Mouse (Mus musculus) ES-Bruce4 (cell line): Measurements from ENCODE around the gene Limd2. TPM values are rescaled to one million over a fixed set of nuclear protein-coding genes. Genes with fewer than 3 reads are reported as not detected.
"Not testable (repeated sequence)": the region's sequence is repeated elsewhere in the genome, so short reads cannot be mapped to it uniquely, and the experiment has no call there.

ENCODE experiments used
- H3K27ac ChIP-seq: 2 replicates; pipeline ENCODE4 v1.5.1; 2012; ENCODE audit warnings: low read length, inconsistent platforms; ENCODE audit not compliant: insufficient read depth
- H3K27me3 ChIP-seq: 2 replicates; pipeline ENCODE4 v1.6.1; 2012; ENCODE audit warnings: mild to moderate bottlenecking, low read length, inconsistent platforms; ENCODE audit not compliant: control insufficient read depth, poor library complexity, insufficient read depth, severe bottlenecking
- H3K36me3 ChIP-seq: 2 replicates; pipeline ENCODE4 v1.6.1; 2012; ENCODE audit warnings: inconsistent platforms, mild to moderate bottlenecking, low read length, moderate library complexity; ENCODE audit not compliant: control insufficient read depth, poor library complexity, insufficient read depth, severe bottlenecking
- H3K4me1 ChIP-seq: one replicate; pipeline ENCODE4 v1.8.1; 2011; ENCODE audit warnings: low read length; ENCODE audit not compliant: control insufficient read depth, insufficient read depth
- H3K4me3 ChIP-seq: 2 replicates; pipeline ENCODE4 v1.5.1; 2011; ENCODE audit warnings: low read depth, mild to moderate bottlenecking, low read length
- H3K9ac ChIP-seq: 2 replicates; pipeline ENCODE4 v1.6.1; 2012; ENCODE audit warnings: low read depth, mild to moderate bottlenecking, inconsistent platforms; ENCODE audit not compliant: poor library complexity, severe bottlenecking
- H3K9me3 ChIP-seq: replicated peaks from 2 replicates; pipeline ENCODE4 v1.6.1; 2012; ENCODE audit warnings: mild to moderate bottlenecking, low read length, inconsistent platforms; ENCODE audit not compliant: control insufficient read depth, poor library complexity, insufficient read depth, severe bottlenecking
- CTCF ChIP-seq: IDR thresholded peaks from one replicate; pipeline ENCODE4 v1.8.1; 2011; ENCODE audit warnings: low read depth, low read length
- EP300 ChIP-seq: IDR thresholded peaks from 2 replicates; pipeline ENCODE4 v1.6.1; 2011; ENCODE audit warnings: low read depth, low read length; ENCODE audit not compliant: insufficient read depth
- POLR2A ChIP-seq: IDR thresholded peaks from one replicate; pipeline ENCODE4 v1.8.1; 2011; ENCODE audit warnings: low read length; ENCODE audit not compliant: insufficient read depth
- polyA plus RNA-seq: library from polyadenylated mRNA; stranded (reverse); fragments of >200 nt; gene quantifications from 2 replicates; pipeline ENCODE4 v1.2.4, GENCODE M21; 2011; ENCODE audit warnings: low read depth; ENCODE audit not compliant: missing spikeins, insufficient read depth, insufficient read length

The Limd2 gene
- polyA plus RNA-seq, result 53.7 and 57.2 TPM in 2 replicates

DNA sequence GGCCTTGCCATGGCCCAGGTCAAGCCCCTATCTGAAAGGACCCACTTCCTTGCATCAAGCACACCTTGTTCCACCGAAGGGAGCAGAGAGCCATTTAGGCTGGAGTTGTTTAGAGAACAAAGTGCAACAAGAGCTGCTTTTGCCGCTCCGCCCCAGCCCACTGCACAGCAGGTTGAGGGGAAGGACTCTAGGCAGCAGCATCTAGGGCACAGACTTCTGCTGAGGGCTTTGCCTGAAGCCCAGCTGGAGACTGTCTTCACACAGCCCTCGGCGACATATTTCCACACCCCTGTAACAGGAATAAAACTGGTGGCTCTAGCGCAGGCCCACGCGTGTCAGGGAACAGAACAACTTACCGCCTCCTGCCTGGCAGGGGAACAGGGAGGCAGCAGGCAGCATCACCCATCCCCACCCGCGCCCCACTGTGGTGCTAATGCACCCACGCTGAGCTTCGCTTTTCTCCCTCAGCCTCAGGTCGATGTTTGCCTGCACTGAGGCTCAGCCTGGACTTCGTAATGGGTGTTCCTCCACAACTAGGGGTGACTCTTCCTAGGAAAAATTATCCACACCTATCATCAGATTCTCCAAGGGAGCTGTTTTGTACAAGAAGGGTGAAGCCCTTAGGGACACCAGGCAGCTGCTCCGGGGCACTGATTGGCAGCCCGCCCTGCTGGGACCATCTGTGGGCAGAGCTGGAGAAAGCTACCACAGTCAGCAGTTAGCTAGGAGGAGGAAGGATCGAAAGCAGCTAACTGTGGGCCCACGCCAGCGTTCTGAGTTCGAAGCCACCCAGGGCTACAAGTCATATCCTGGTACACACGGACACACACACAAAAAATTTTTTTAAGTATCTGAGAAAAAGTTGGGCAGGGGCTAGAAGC lies at the start of gene Limd2, which contains the start of gene Gm10840:
Gene Limd2, minus strand, starts transcription at position 20 of the 881 bp plus-strand sequence.
Gene Gm10840, plus strand, starts transcription at position 10 of the 881 bp plus-strand sequence.
- no peaks in the 10 kb centered on the region for H3K36me3 ChIP-seq
- H3K27me3 ChIP-seq, result no peaks in the 10 kb centered on the region
- no peaks in the 10 kb centered on the region for H3K9me3 ChIP-seq
- H3K27ac ChIP-seq, result no peak within 1 kb of the TSS
- peak within 1 kb of the TSS; percentile 74 for H3K4me3 ChIP-seq
- H3K9ac ChIP-seq, result peak within 1 kb of the TSS; percentile 92
- no peak for TF ChIP-seq POLR2A
- no peak for TF ChIP-seq CTCF
- TF ChIP-seq EP300, result no peak
- H3K4me1 ChIP-seq, result no peaks in the 10 kb centered on the region

GRCm38 (mm10) chr11:106202123-106202465 lies 41.4 kb upstream of the Limd2 start, which contains the start of gene Strada:
Gene Strada, minus strand, starts transcription at chr11:106202168.
- Histone ChIP-seq H3K27me3 (no peaks in the 10 kb centered on the region), H3K9me3 (no peaks in the 10 kb centered on the region), H3K36me3 (peaks cover 53% of the 10 kb centered on the region), H3K4me3 (no peak within 1 kb of the TSS), H3K27ac (no peak within 1 kb of the TSS; the same call in 1 of the 2 replicates), H3K4me1 (no peaks in the 10 kb centered on the region), H3K9ac (no peak within 1 kb of the TSS)
- TF ChIP-seq CTCF (no peak), EP300 (no peak), POLR2A (no peak)

DNA sequence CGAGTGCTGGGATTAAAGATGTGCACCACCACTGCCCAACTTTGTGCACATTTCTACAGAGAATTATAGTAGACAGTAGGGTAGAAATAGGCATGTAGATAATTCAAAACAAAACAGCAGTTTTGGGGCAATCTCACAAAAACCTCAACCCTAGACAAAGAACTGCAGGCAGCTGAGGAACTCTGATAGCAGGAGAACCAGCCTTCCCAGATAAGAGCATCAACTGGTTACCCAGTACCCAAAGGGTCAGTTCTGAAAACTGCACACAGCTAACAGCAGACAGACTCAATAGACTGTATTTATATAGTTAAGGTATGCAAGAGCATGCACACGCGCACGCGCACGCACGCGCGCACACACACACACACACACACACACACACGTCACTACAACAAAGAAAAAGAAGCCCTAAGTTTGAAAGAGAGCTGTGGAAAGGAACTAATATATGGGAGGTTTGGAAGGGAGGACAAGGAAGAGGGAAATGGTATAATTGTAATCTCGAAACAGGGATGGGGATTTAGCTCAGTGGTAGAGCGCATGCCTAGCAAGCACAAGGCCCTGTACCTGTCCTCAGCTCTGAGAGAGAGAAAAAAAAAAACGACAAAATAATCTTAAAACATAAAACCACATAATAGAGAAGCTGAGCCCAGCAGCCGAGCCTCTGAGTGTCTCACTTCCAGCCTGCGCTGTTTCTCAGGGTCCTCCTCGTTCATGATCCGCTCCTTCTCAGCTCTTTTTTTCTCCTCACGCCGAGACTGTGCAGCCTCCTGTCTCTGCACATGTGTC lies 40.9 kb upstream of the Limd2 start:
- no peak overlapping the region for H3K27ac ChIP-seq
- H3K27me3 ChIP-seq, result no peaks in the 10 kb centered on the region
- no peaks in the 10 kb centered on the region for H3K9me3 ChIP-seq
- peaks cover 47% of the 10 kb centered on the region for H3K36me3 ChIP-seq
- H3K4me3 ChIP-seq, result no peak overlapping the region
- H3K9ac ChIP-seq, result no peak overlapping the region
- TF ChIP-seq EP300 (no peak), CTCF (no peak), POLR2A (no peak)
- no peaks in the 10 kb centered on the region for H3K4me1 ChIP-seq

GRCm38 (mm10) chr11:106200756-106201155 lies 40.1 kb upstream of the Limd2 start:
- Histone ChIP-seq H3K4me3 (no peak overlapping the region), H3K27ac (no peak overlapping the region), H3K9me3 (no peaks in the 10 kb centered on the region), H3K36me3 (peaks cover 42% of the 10 kb centered on the region), H3K9ac (no peak overlapping the region), H3K4me1 (no peaks in the 10 kb centered on the region), H3K27me3 (no peaks in the 10 kb centered on the region)
- TF ChIP-seq POLR2A (no peak), EP300 (no peak), CTCF (no peak)

- H3K27ac ChIP-seq, H3K27me3 ChIP-seq, H3K4me1 ChIP-seq, H3K4me3 ChIP-seq, H3K9me3 ChIP-seq, H3K9ac ChIP-seq: not testable (repeated sequence)
- H3K36me3 ChIP-seq, result peaks cover 40% of the 10 kb centered on the region
Measured at GRCm38 (mm10) chr11:106199997-106200396, 39.3 kb upstream of the Limd2 start.

DNA sequence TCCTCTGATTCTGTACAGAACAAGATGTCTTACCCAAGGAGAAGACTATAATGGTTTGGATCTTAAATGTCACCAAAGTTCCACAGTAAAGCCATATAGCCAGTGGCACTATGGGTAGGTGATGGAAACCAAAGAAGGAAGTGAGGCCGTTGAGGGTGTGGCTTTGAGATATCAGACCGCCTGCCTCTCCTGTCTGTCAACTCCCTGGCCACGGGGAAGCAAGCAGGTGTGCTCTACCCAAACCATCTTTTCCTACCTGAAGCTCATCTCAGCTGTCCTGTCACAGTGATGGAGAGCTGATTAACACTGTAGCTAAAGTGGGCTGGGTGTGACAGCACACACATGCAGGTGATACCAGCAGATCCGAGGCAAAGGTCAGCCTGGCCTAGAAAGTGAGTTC lies 37.6 kb upstream of the Limd2 start:
- Histone ChIP-seq H3K36me3 (peaks cover 26% of the 10 kb centered on the region), H3K27ac (no peak overlapping the region), H3K27me3 (no peaks in the 10 kb centered on the region), H3K9ac (no peak overlapping the region), H3K9me3 (no peaks in the 10 kb centered on the region), H3K4me1 (no peaks in the 10 kb centered on the region), H3K4me3 (no peak overlapping the region)
- TF ChIP-seq EP300 (no peak), POLR2A (no peak), CTCF (no peak)
